Mouse (Mus musculus) liver, postnatal 0 days (tissue): ENCODE measurements around the gene Tecpr2. TPM values are rescaled to one million over a fixed set of nuclear protein-coding genes. Genes with fewer than 3 reads are reported as not detected.
A peak's percentile ranks its signal among the peaks of the same experiment; 100 is the strongest.

Experiments used
- ATAC-seq: fragments of 200-750 bp; cut with Nextera tagmentation; 2 replicates; pipeline ENCODE4 v1.8.0; 2017; ENCODE audit warnings: mild to moderate bottlenecking, moderate library complexity
- DNase-seq: peaks from one replicate; pipeline ENCODE4 v3.0.0-alpha.2; 2016
- H3K27ac ChIP-seq: fragments of 300-500 bp; sonication (generic); 2 replicates; pipeline ENCODE4 v1.5.1; 2014; ENCODE audit warnings: antibody characterized with exemption, moderate library complexity, mild to moderate bottlenecking, low read depth
- H3K27me3 ChIP-seq: fragments of 300-500 bp; sonication (generic); 2 replicates; pipeline ENCODE4 v1.6.1; 2014; ENCODE audit warnings: low read length, control low read depth, mixed read lengths; ENCODE audit not compliant: insufficient read depth
- H3K36me3 ChIP-seq: fragments of 300-500 bp; sonication (generic); replicated peaks from 2 replicates; pipeline ENCODE4 v1.6.1; 2014; ENCODE audit warnings: mild to moderate bottlenecking, control low read depth, low read length, moderate library complexity, mixed read lengths; ENCODE audit not compliant: insufficient read depth
- H3K4me1 ChIP-seq: fragments of 300-500 bp; sonication (generic); 2 replicates; pipeline ENCODE4 v1.6.1; 2014; ENCODE audit warnings: antibody characterized with exemption, mild to moderate bottlenecking, control low read depth; ENCODE audit not compliant: insufficient read depth
- H3K4me2 ChIP-seq: fragments of 300-500 bp; sonication (generic); 2 replicates; pipeline ENCODE4 v1.6.1; 2014; ENCODE audit warnings: low read depth, mild to moderate bottlenecking, low read length, moderate library complexity, mixed read lengths
- H3K4me3 ChIP-seq: fragments of 300-500 bp; sonication (generic); 2 replicates; pipeline ENCODE4 v1.5.1; 2014; ENCODE audit warnings: low read depth, low read length
- H3K9ac ChIP-seq: fragments of 300-500 bp; sonication (generic); replicated peaks from 2 replicates; pipeline ENCODE4 v1.6.1; 2014; ENCODE audit warnings: mild to moderate bottlenecking, moderate library complexity
- H3K9me3 ChIP-seq: fragments of 300-500 bp; sonication (generic); 2 replicates; pipeline ENCODE4 v1.6.1; 2016; ENCODE audit warnings: mild to moderate bottlenecking, control low read depth, low read length, mixed read lengths
- CTCF ChIP-seq: sonication (generic); IDR thresholded peaks from 2 replicates; pipeline ENCODE4 v1.5.1; 2016; ENCODE audit warnings: antibody characterized with exemption, low read depth
- EP300 ChIP-seq: IDR thresholded peaks from 2 replicates; pipeline ENCODE4 v1.6.1; 2016; ENCODE audit warnings: antibody characterized with exemption, low read depth, mild to moderate bottlenecking
- WGBS: fragments of 180-500 bp; shearing (Covaris S2); extraction: QIAGEN DNeasy Blood & Tissue Kit; methylation state at CpG from one replicate; pipeline ENCODE4 v1.1.7; 2014; ENCODE audit not compliant: insufficient replicate concordance; 5-methylcytosine and 5-hydroxymethylcytosine counted together
- polyA plus RNA-seq: library from polyadenylated mRNA; unstranded; fragments of >200 nt; fragmentation: Nextera tagmentation; extraction: Ambion mirVana; gene quantifications from 2 replicates; pipeline ENCODE4 v1.2.1, GENCODE M21; 2015

Gene Tecpr2
- polyA plus RNA-seq, 1 experiment from 2014 or later, result 1.1 TPM

- Histone ChIP-seq H3K4me2 (no peak overlapping the region), H3K27me3 (no peaks in the 10 kb centered on the region), H3K36me3 (no peaks in the 10 kb centered on the region), H3K9me3 (no peaks in the 10 kb centered on the region), H3K9ac (no peak overlapping the region), H3K4me1 (no peaks in the 10 kb centered on the region), H3K4me3 (no peak overlapping the region), H3K27ac (no peak overlapping the region)
- WGBS, result 83% methylated on average over 2 of the region's 2 CpGs
- TF ChIP-seq CTCF (peak; percentile 61), EP300 (no peak)
- no peak for DNase-seq
- no peak for ATAC-seq
Observed at GRCm38 (mm10) chr12:110903536-110903935, 14.5 kb downstream of the Tecpr2 start.

GRCm38 (mm10) chr12:110907845-110908244, 18.8 kb downstream of the Tecpr2 start:
- Histone ChIP-seq H3K9ac (no peak overlapping the region), H3K27ac (no peak overlapping the region), H3K9me3 (no peaks in the 10 kb centered on the region), H3K4me1 (no peaks in the 10 kb centered on the region), H3K4me3 (no peak overlapping the region), H3K27me3 (no peaks in the 10 kb centered on the region), H3K4me2 (no peak overlapping the region), H3K36me3 (no peaks in the 10 kb centered on the region)
- ATAC-seq (0 out of 2 replicates have a peak, but pooled peaks have one; percentile 29), DNase-seq (no peak)
- no peak for TF ChIP-seq CTCF
- no peak for TF ChIP-seq EP300
- WGBS, result 26% methylated on average over 3 of the region's 3 CpGs

- no peak overlapping the region for H3K27ac ChIP-seq
- ATAC-seq (no peak), DNase-seq (no peak)
- TF ChIP-seq CTCF (no peak), EP300 (no peak)
- no peak overlapping the region for H3K4me2 ChIP-seq
- no peak overlapping the region for H3K4me3 ChIP-seq
- H3K36me3 ChIP-seq, result no peaks in the 10 kb centered on the region
- no peaks in the 10 kb centered on the region for H3K27me3 ChIP-seq
- no peak overlapping the region for H3K9ac ChIP-seq
- 90% methylated on average over 2 of the region's 2 CpGs for WGBS
- no peaks in the 10 kb centered on the region for H3K9me3 ChIP-seq
- no peaks in the 10 kb centered on the region for H3K4me1 ChIP-seq
Observed at GRCm38 (mm10) chr12:110909962-110910361, 20.9 kb downstream of the Tecpr2 start.

GRCm38 (mm10) chr12:110915761-110916160, 26.7 kb downstream of the Tecpr2 start:
- Histone ChIP-seq H3K4me1 (no peaks in the 10 kb centered on the region), H3K27me3 (no peaks in the 10 kb centered on the region), H3K4me3 (no peak overlapping the region), H3K9ac (no peak overlapping the region), H3K36me3 (peaks cover 21% of the 10 kb centered on the region), H3K27ac (no peak overlapping the region), H3K4me2 (no peak overlapping the region), H3K9me3 (no peaks in the 10 kb centered on the region)
- DNase-seq (no peak), ATAC-seq (peak; percentile 45; the same call in 1 of the 2 replicates)
- 73% methylated on average over 9 of the region's 9 CpGs for WGBS
- 0 out of 2 replicates have a peak, but pooled peaks have one; percentile 25 for TF ChIP-seq EP300
- no peak for TF ChIP-seq CTCF

GRCm38 (mm10) chr12:110920254-110920653, 31.2 kb downstream of the Tecpr2 start:
- DNase-seq (no peak), ATAC-seq (no peak)
- Histone ChIP-seq H3K27ac (no peak overlapping the region), H3K4me1 (no peaks in the 10 kb centered on the region), H3K9ac (no peak overlapping the region), H3K27me3 (no peaks in the 10 kb centered on the region), H3K4me2 (no peak overlapping the region), H3K9me3 (no peaks in the 10 kb centered on the region), H3K4me3 (no peak overlapping the region), H3K36me3 (peaks cover 21% of the 10 kb centered on the region)
- 91% methylated on average over 4 of the region's 4 CpGs for WGBS
- no peak for TF ChIP-seq CTCF
- no peak for TF ChIP-seq EP300

- Histone ChIP-seq H3K4me1 (no peaks in the 10 kb centered on the region), H3K27ac (no peak overlapping the region), H3K9me3 (no peaks in the 10 kb centered on the region), H3K4me3 (no peak overlapping the region), H3K4me2 (no peak overlapping the region), H3K9ac (no peak overlapping the region), H3K36me3 (peaks cover 20% of the 10 kb centered on the region), H3K27me3 (no peaks in the 10 kb centered on the region)
- DNase-seq (no peak), ATAC-seq (no peak)
- TF ChIP-seq CTCF, result no peak
- TF ChIP-seq EP300, result no peak
- WGBS, result 89% methylated on average over 5 of the region's 5 CpGs
Observed at GRCm38 (mm10) chr12:110921572-110921971, 32.5 kb downstream of the Tecpr2 start.

- Histone ChIP-seq H3K9me3 (no peaks in the 10 kb centered on the region), H3K4me1 (no peaks in the 10 kb centered on the region), H3K27ac (no peak overlapping the region), H3K36me3 (peaks cover 20% of the 10 kb centered on the region), H3K4me2 (no peak overlapping the region), H3K27me3 (no peaks in the 10 kb centered on the region), H3K9ac (no peak overlapping the region), H3K4me3 (no peak overlapping the region)
- WGBS, result 72% methylated on average over 5 of the region's 5 CpGs
- no peak for TF ChIP-seq EP300
- TF ChIP-seq CTCF, result no peak
- DNase-seq (no peak), ATAC-seq (peak; percentile 28)
Observed at GRCm38 (mm10) chr12:110932820-110933219, 43.8 kb downstream of the Tecpr2 start.
